Mouse (Mus musculus): ENCODE measurements around the gene Adra1b. TPM values are rescaled to one million over a fixed set of nuclear protein-coding genes. Genes with fewer than 3 reads are reported as not detected.
A peak's percentile ranks its signal among the peaks of the same experiment; 100 is the strongest.

Adra1b gene
- polyA plus RNA-seq, 1 experiment = 4.0 TPM

DNA sequence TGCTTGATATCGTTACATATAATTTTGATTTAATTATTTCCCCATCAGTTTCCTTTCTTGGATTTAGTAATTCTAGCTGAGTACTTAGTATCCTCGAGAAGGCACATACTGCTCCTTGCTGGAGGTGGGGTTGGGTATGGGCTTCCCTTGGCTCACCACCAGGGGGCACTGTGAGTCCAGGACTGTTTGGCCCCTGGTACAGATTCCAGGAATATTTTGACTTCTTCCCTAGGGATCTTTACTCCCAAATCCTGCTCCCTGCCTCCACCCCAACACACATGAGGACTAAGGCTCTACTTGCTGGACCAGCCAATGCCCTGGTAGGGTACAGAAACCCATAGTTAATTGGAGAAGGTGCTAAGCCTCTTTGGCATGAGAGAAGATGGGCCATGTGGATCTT lies 117.2 kb downstream of the Adra1b start:
- TF ChIP-seq CTCF (IDR thresholded peaks at IDR 0.05; ENCODE audit: extremely low read depth, insufficient read depth, insufficient read length, insufficient replicate concordance) (peak; percentile 56; the same call in 1 of the 2 replicates), POLR2A (IDR thresholded peaks at IDR 0.05; ENCODE audit: low read depth, low read length) (no peak)
- Histone ChIP-seq H3K4me3 (ENCODE audit: extremely low read depth, insufficient read depth, insufficient read length) (no peak overlapping the region), H3K27me3 (ENCODE audit: control insufficient read depth, insufficient read depth, low read length) (no peaks in the 10 kb centered on the region), H3K27ac (ENCODE audit: insufficient read depth, low read length) (no peak overlapping the region), H3K4me1 (ENCODE audit: control insufficient read depth, insufficient read depth, insufficient read length) (no peaks in the 10 kb centered on the region), H3K36me3 (ENCODE audit: control insufficient read depth, insufficient read depth, low read length) (no peaks in the 10 kb centered on the region)
- peak in 1 of 2 experiments; percentile 26 for DNase-seq (ENCODE audit: low read depth in 1 of 2, low spot score in 2 of 2)
- WGBS = 10% methylated on average over 2 of the region's 2 CpGs

DNA sequence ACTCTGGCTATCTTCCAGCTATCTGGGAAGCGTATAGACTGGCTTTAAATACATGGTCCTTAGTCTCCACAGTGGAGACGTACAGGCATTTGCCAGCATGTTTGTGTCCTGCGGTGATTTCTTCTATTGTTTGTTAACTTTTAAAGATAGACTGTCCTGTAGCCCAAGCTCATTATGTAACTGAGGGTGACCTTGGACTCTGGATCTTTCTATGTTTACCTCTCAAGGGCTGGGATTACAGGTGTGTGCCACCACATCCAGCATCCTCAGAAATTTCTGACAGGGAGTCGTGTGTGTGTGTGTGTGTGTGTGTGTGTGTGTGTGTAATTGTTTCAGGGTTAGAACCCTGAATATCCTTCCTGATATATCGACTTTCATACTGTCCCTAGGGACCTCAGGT lies 117.9 kb downstream of the Adra1b start:
- H3K36me3 ChIP-seq (ENCODE audit: control insufficient read depth, insufficient read depth, low read length) = no peaks in the 10 kb centered on the region
- WGBS = 78% methylated on average over 5 of the region's 5 CpGs
- no peak overlapping the region for H3K27ac ChIP-seq (ENCODE audit: insufficient read depth, low read length)
- DNase-seq (ENCODE audit: low read depth in 1 of 2, low spot score in 2 of 2) = no peak
- TF ChIP-seq CTCF (IDR thresholded peaks at IDR 0.05; ENCODE audit: extremely low read depth, insufficient read depth, insufficient read length, insufficient replicate concordance) (no peak), POLR2A (IDR thresholded peaks at IDR 0.05; ENCODE audit: low read depth, low read length) (no peak)
- H3K4me3 ChIP-seq (ENCODE audit: extremely low read depth, insufficient read depth, insufficient read length) = no peak overlapping the region
- no peaks in the 10 kb centered on the region for H3K27me3 ChIP-seq (ENCODE audit: control insufficient read depth, insufficient read depth, low read length)
- H3K4me1 ChIP-seq (ENCODE audit: control insufficient read depth, insufficient read depth, insufficient read length) = no peaks in the 10 kb centered on the region

DNA sequence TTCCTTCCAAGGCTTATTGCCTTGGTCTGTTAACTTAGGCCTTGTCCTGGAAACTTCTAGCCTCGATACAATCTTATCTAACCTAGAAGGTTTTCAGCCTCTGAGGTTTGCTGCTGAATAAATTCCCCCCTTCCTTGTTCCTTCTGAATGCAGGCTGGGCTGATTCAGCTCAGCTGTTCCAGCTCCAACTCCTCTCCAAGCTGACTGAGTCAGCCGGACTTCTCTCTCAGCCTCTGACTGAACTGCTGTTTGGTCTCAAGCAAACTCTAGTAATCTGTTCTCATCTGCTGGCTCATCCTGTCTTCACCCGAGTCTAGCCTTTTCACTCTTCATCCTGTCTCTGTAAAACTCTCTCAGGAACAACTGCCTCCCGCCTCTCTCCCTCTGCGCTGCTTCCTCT lies 121.5 kb downstream of the Adra1b start:
- no peak overlapping the region for H3K4me3 ChIP-seq (ENCODE audit: extremely low read depth, insufficient read depth, insufficient read length)
- no peak overlapping the region for H3K27ac ChIP-seq (ENCODE audit: insufficient read depth, low read length)
- no peaks in the 10 kb centered on the region for H3K36me3 ChIP-seq (ENCODE audit: control insufficient read depth, insufficient read depth, low read length)
- H3K4me1 ChIP-seq (ENCODE audit: control insufficient read depth, insufficient read depth, insufficient read length) = no peaks in the 10 kb centered on the region; the same call in 1 of the 2 replicates
- 67% methylated on average over 5 of the region's 5 CpGs for WGBS
- H3K27me3 ChIP-seq (ENCODE audit: control insufficient read depth, insufficient read depth, low read length) = peaks cover 8% of the 10 kb centered on the region
- TF ChIP-seq POLR2A (IDR thresholded peaks at IDR 0.05; ENCODE audit: low read depth, low read length) (no peak), CTCF (IDR thresholded peaks at IDR 0.05; ENCODE audit: extremely low read depth, insufficient read depth, insufficient read length, insufficient replicate concordance) (no peak)
- DNase-seq (ENCODE audit: low read depth in 1 of 2, low spot score in 2 of 2) = no peak

DNA sequence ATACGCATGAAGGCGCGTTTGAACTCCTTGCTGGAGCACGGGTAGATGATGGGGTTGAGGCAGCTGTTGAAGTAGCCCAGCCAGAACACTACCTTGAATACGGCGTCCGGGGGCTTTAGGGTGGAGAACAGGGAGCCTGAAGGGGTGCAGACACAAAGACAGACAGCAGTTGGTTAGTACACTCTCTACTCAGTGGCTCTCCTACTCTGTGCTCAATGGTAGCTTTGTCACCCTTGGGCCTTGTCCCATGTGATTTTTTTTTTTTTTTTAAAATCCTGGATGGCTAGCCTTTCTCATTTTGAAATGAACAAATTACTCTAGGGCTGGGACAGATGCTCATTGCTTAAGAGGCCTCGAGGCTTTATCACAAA lies 124.7 kb downstream of the Adra1b start:
- Histone ChIP-seq H3K27me3 (ENCODE audit: control insufficient read depth, insufficient read depth, low read length) (peaks cover 8% of the 10 kb centered on the region), H3K36me3 (ENCODE audit: control insufficient read depth, insufficient read depth, low read length) (no peaks in the 10 kb centered on the region), H3K4me3 (ENCODE audit: extremely low read depth, insufficient read depth, insufficient read length) (no peak overlapping the region), H3K4me1 (ENCODE audit: control insufficient read depth, insufficient read depth, insufficient read length) (no peaks in the 10 kb centered on the region; the same call in 1 of the 2 replicates), H3K27ac (ENCODE audit: insufficient read depth, low read length) (no peak overlapping the region)
- TF ChIP-seq POLR2A (IDR thresholded peaks at IDR 0.05; ENCODE audit: low read depth, low read length) (no peak), CTCF (IDR thresholded peaks at IDR 0.05; ENCODE audit: extremely low read depth, insufficient read depth, insufficient read length, insufficient replicate concordance) (no peak)
- 33% methylated on average over 8 of the region's 8 CpGs for WGBS
- DNase-seq (ENCODE audit: low read depth in 1 of 2, low spot score in 2 of 2) = no peak

DNA sequence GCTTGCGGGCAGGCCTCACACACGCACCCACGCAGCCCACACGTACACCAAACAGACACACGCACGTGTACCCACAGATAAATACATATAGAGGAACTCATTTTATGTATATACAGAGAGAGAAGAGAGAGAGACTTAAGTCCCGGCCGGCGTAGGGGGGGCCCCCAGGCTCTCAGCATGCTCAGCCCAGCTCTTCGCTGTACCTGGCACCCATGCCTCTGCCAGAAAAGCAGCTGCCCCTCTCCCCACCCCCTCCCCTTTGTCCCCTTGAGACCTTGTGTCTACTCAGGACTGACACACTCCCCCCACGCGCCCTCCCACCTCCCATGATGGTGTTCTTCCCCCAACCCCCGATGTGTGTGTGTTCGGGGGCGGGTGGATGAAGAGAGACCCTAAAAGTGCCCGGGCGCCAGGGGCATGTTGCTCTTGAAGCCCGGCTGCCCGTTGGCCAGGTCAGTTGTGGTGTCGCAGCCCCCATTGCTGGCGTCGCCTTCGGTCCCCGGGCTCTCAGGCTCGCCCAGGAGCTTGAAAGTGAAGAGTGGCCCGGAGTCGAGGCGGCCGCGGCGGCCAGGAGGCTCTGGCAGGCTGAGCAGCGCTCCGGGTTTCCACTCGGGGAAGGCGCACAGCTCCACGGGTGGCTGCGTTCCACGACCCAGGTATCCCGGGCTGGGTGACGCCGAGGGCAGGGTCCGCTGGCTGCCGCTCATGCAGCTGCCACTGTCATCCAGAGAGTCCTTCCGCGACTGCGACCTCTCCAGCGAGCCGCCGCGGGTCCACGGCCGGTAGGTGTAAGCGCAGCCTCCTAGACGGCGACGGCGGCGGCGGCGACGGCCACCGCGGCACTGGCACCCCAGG lies 125.3 kb downstream of the Adra1b start:
- H3K4me3 ChIP-seq (ENCODE audit: extremely low read depth, insufficient read depth, insufficient read length) = no peak overlapping the region
- no peaks in the 10 kb centered on the region for H3K36me3 ChIP-seq (ENCODE audit: control insufficient read depth, insufficient read depth, low read length)
- peaks cover 8% of the 10 kb centered on the region for H3K27me3 ChIP-seq (ENCODE audit: control insufficient read depth, insufficient read depth, low read length)
- no peak overlapping the region for H3K27ac ChIP-seq (ENCODE audit: insufficient read depth, low read length)
- H3K4me1 ChIP-seq (ENCODE audit: control insufficient read depth, insufficient read depth, insufficient read length) = no peaks in the 10 kb centered on the region; the same call in 1 of the 2 replicates
- WGBS = 24% methylated on average over 63 of the region's 63 CpGs
- TF ChIP-seq POLR2A (IDR thresholded peaks at IDR 0.05; ENCODE audit: low read depth, low read length) (no peak), CTCF (IDR thresholded peaks at IDR 0.05; ENCODE audit: extremely low read depth, insufficient read depth, insufficient read length, insufficient replicate concordance) (no peak)
- no peak for DNase-seq (ENCODE audit: low read depth in 1 of 2, low spot score in 2 of 2)

DNA sequence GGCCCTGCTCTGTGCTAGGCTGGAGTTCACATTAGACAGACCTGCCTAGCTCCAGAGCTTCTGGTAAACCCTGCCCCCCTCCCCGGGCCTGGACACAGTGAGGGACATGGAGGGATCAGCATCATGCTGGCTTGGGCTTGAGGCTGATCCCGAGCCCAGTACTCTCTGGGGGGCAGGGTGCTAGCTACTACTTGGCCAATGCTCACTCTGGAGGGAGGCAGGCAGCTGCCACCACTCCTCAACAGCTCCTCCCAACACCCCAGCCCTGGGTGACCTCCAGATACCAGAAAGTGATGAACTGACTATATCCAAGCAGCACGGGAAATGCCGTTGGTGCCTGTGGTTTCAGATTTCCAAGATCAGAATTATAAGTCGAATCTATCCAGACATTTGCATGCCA lies 127.3 kb downstream of the Adra1b start:
- Histone ChIP-seq H3K4me3 (ENCODE audit: extremely low read depth, insufficient read depth, insufficient read length) (no peak overlapping the region), H3K27ac (ENCODE audit: insufficient read depth, low read length) (peak overlapping the region; percentile 49; the same call in 1 of the 2 replicates), H3K4me1 (ENCODE audit: control insufficient read depth, insufficient read depth, insufficient read length) (no peaks in the 10 kb centered on the region; the same call in 1 of the 2 replicates), H3K27me3 (ENCODE audit: control insufficient read depth, insufficient read depth, low read length) (peaks cover 8% of the 10 kb centered on the region), H3K36me3 (ENCODE audit: control insufficient read depth, insufficient read depth, low read length) (no peaks in the 10 kb centered on the region)
- TF ChIP-seq CTCF (IDR thresholded peaks at IDR 0.05; ENCODE audit: extremely low read depth, insufficient read depth, insufficient read length, insufficient replicate concordance) (no peak), POLR2A (IDR thresholded peaks at IDR 0.05; ENCODE audit: low read depth, low read length) (no peak)
- 75% methylated on average over 5 of the region's 5 CpGs for WGBS
- DNase-seq (ENCODE audit: low read depth in 1 of 2, low spot score in 2 of 2) = no peak

DNA sequence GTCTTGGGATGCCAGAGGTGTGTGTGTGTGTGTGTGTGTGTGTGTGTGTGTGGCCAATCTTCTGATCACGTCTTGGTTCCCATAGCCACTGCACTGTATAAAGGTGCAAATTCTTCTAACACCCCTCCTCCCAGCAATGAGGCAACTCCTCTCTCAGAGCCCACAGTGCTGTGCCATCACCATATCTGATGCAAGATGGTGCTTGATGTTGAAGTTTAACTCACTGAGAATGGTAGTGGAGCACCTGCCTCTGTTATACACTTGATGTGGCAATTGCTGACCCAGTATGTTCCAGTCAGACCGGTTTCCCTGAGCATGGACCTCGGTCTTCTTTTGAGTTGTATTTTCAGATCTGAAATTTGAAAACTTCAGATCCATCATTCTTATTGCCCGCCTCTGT lies 130.9 kb downstream of the Adra1b start:
- Histone ChIP-seq H3K4me1 (ENCODE audit: control insufficient read depth, insufficient read depth, insufficient read length) (no peaks in the 10 kb centered on the region; the same call in 1 of the 2 replicates), H3K27ac (ENCODE audit: insufficient read depth, low read length) (no peak overlapping the region), H3K27me3 (ENCODE audit: control insufficient read depth, insufficient read depth, low read length) (no peaks in the 10 kb centered on the region), H3K36me3 (ENCODE audit: control insufficient read depth, insufficient read depth, low read length) (no peaks in the 10 kb centered on the region), H3K4me3 (ENCODE audit: extremely low read depth, insufficient read depth, insufficient read length) (no peak overlapping the region)
- TF ChIP-seq CTCF (IDR thresholded peaks at IDR 0.05; ENCODE audit: extremely low read depth, insufficient read depth, insufficient read length, insufficient replicate concordance) (no peak), POLR2A (IDR thresholded peaks at IDR 0.05; ENCODE audit: low read depth, low read length) (no peak)
- 88% methylated on average over 4 of the region's 4 CpGs for WGBS
- no peak for DNase-seq (ENCODE audit: low read depth in 1 of 2, low spot score in 2 of 2)
